Mouse (Mus musculus) kidney, adult 8-10 months (tissue): Measurements from ENCODE around the gene Slc23a3.
A peak's percentile ranks its signal among the peaks of the same experiment; 100 is the strongest.

Source experiments
- DNase-seq, 2 experiments: peaks; one replicate each; pipeline ENCODE4 v3.0.0; 2022

The Slc23a3 gene

DNA sequence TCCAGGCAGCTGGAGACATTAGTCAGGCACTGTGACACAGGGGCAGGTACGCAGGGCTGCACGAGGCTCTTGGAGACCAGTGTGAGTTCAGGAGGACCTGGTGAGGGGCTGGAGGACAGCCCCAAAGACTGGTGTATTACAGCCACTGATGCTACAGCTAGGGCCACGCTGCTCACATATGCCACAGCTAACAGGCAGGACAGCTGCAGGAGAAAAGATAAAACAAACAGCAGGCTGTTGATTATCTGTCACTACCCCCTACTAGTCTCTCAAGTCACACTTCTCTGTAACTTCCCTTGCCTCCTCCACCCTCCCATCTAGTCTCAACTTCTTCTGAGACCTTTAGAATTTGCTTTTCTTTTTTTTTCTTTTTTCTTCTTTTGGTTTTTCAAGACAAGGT is 3.0 kb upstream of the Slc23a3 start:
- no peak for DNase-seq

DNA sequence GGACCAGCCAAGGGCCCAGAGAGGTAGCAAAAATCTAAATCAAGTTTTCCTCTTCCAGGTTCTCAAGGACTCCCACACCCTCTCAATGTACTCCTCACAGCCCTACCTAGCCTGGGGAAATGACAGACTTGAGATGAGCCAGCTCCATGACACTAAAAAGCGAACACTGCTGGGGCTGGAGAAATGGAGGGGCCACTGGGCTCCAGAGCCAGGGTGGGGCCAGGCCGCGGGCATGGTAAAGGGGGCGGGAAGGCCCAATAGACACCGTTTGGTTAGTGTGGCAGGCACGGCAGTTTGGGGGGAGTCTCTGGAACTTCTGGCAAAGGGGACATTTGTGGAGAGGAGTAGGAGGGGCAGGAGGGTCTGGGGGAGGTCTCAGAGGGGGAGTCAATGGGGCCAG is 2.6 kb upstream of the Slc23a3 start:
- no peak for DNase-seq

DNA sequence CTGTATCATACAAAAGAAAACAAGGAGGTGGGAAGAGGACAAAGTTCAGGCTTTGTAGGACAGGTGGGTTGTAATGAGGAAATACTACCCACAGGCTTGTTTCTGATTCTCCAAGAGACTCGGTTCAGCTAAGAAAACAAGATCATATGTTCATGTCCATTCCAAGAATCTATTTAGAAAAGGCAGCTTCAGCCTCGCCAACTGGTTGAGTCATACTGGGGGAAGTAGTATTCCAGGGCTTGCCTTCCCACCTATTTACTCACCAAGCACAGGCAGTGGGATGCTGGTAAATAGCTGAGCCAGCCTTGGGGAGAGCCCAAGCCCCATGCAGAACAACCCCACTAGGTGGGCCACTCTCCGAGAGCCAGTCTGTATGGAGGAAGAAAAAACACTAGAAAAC is 5.0 kb downstream of the Slc23a3 start:
- DNase-seq: no peak

DNA sequence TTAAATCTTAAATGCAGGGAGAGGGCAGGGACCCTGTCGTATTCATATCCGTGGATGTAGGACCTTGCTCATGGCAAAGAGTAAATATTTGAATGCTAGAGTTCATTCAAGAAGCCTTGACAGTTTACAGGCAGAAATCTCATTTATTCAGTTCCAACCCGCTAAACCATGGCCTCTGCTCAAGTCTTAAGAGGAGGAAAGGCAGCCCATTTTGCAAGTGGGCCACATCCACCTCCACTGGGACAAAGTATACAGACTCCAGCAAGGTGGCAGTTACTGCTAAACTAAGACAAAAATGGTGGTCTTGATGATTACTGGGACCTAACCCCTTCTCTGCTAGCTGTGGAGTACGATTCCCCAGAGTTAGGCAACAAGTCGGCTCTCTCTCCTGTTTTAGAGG is 8.3 kb downstream of the Slc23a3 start:
- no peak for DNase-seq

DNA sequence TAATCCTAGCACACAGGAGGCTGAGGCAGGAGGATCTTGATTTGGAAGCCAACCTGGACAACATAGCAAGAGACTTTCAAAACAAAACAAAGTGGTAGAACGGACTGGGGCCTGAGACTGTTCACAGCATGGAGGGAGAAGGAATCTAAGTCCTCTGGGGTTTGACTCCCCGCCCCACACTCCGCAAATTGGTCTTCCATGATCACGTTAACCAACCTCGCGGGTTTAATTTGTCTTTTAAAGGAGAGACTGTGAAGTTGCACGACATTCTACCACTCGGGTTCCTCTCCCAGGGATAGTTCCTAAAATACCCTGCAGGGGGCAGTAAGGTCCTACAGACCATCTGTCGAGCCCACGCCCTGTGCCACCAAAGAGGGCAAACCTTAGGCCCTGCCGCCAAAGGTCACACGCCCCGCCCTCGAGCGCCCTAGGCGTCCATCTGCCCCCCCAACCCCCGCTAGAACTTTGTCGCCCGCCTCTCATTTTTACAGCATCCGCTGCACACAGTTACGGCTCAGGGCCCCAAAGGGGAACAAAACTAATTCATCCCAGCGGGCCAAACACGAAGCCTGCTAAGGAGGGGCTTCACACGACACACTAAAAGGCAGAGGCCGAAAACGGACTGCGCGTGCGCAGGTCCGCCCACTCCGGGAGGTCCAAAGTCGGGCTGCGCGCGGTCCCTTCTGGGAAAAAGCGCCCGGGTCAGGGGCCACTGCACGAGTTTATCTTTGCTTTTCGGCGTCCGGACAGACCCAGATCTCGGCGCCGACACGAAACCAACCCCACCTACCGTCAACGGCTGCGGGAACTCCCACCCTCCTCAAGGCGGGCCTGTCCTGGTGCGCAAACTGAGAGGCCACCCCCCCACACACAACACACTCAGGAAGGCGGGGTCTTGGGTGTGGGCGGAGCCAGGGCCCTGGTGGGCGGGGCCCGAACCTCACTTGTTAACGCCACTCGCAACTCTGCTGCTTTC is 9.1 kb downstream of the Slc23a3 start, which contains the start of gene Nhej1:
TSS of gene Nhej1 (minus strand) at position 855 of the 976 bp plus-strand sequence.
- DNase-seq: peak; percentile 94 to 96

DNA sequence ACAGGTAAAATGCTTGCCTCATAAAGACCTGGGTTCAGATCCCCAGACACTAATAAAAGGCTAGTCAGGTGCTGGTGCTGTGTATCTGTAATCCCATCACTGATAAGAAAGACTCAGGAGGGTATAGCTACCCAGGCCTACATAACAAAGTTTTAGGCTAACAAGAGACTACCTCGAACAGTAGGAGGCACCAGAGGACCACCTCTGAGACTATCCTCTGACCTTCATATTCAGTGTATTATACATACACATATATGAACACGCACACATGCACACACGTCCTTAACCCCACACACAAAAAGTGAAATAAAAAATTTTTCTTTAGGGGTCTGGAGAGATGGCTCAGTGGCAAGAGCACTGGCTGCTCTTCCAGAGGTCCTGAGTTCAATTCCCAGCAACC is 11.5 kb downstream of the Slc23a3 start:
- no peak for DNase-seq
